Mouse (Mus musculus) spleen, postnatal 10 days (tissue): ENCODE measurements around the gene Slc22a14.

Experiments used
- DNase-seq, 2 experiments: peaks; one replicate each; pipeline ENCODE4 v3.0.0; 2021 to 2022; ENCODE audit warnings: low spot score in 2 of 2

Slc22a14 gene

DNA sequence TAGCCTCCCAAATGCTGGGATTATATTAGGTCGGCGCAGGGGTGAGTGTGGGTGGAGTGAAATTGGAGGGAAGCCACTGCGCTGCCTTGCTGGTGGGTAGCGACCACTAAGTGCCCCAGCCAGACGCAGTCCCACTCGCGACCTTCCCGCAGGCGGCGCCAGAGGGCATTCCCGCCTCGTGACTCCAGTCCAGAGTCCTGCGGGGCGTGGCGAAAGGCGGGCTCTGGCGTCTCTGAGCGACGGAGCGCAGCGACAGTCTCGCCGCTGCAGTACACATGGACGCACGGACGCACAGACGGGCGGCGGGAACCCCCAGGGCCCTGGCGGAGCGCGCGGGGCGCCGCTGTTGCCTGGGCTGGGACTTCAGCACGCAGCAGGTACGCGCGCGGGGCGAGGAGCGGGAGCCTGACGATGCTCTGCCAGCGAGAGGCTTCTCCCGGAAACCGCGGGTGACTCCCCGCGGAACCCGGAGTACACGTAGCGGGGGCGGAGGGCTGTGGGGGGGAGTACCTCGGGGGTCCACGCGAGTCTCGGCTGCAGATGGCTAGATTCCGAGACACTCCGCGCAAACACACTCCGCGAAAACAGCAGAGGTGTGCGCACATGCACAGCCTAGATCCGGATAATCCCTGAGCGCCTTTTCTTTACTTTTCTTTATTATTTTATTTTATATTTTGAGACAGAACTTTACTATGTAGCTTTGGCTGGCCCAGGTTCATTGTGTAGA, 7.9 kb downstream of the Slc22a14 start, which contains the start of gene Xylb:
Gene Xylb (plus strand): TSS at position 51 of the 727 bp plus-strand sequence.
- peak; percentile 78 to 92 for DNase-seq

DNA sequence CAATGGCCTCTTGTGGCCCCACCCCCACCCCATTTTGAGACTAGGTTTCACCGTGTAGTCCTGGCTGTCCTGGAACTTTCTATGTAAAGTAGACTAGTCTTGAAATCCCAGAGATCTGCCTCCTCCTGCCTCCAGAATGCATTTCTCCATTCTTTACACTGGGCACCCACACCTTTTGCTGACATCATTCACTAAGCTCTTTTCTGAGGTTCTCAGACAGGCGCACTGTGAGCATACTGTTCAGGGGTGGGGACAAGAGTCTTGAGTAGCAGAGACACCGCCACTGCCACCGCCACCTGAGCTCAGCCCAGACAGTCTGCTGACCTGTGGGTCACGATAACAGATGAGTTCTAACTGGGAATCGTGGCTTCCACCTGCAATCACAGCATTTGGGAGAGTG, 9.4 kb downstream of the Slc22a14 start:
- no peak for DNase-seq

GRCm38 (mm10) chr9:119353926-119354325, 11.4 kb downstream of the Slc22a14 start:
- DNase-seq, result no peak

DNA sequence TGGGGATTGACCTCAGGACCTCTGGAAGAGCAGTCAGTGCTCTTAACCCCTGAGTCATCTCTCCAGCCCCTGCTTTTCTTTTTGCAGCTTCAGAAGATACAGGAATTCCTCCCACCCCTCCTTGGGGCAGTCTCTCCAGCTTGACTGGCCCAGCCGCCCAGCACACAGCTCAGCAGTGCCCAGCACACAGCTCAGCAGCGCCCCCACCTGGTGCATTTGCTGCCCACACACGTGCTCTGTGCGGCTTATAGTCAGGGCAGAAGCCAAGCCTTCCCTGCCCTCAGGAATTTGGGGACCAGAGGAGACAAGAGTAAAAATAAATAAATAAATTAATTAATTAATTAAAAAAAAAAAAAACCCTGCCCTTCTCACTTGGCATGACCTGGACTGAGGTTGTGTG, 13.3 kb downstream of the Slc22a14 start:
- DNase-seq, result peak; percentile 67 to 89

GRCm38 (mm10) chr9:119350947-119351705, 14.2 kb downstream of the Slc22a14 start:
- DNase-seq, result no peak

DNA sequence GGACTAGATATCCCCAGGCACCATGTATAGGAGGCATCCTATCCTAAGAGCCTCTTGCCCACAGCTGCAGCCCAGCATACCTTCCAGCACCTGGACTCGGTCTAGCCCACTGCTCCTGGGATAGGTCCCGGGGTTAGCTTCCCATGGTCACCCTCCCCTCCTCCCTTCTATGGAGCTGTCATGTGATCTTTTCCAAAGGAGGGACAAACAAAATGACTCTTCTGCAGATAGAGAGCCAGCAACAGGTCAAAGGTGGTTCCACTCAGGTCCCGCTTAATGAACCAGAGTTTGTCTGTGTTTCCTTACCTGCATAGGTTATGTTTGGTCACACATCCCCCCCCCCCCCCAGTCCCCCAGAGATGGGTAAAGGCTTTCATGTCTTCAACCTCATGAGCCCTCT, 14.8 kb downstream of the Slc22a14 start:
- no peak for DNase-seq

GRCm38 (mm10) chr9:119346376-119346775, 19.0 kb downstream of the Slc22a14 start:
- no peak for DNase-seq

GRCm38 (mm10) chr9:119342728-119343127, 22.6 kb downstream of the Slc22a14 start:
- no peak for DNase-seq

DNA sequence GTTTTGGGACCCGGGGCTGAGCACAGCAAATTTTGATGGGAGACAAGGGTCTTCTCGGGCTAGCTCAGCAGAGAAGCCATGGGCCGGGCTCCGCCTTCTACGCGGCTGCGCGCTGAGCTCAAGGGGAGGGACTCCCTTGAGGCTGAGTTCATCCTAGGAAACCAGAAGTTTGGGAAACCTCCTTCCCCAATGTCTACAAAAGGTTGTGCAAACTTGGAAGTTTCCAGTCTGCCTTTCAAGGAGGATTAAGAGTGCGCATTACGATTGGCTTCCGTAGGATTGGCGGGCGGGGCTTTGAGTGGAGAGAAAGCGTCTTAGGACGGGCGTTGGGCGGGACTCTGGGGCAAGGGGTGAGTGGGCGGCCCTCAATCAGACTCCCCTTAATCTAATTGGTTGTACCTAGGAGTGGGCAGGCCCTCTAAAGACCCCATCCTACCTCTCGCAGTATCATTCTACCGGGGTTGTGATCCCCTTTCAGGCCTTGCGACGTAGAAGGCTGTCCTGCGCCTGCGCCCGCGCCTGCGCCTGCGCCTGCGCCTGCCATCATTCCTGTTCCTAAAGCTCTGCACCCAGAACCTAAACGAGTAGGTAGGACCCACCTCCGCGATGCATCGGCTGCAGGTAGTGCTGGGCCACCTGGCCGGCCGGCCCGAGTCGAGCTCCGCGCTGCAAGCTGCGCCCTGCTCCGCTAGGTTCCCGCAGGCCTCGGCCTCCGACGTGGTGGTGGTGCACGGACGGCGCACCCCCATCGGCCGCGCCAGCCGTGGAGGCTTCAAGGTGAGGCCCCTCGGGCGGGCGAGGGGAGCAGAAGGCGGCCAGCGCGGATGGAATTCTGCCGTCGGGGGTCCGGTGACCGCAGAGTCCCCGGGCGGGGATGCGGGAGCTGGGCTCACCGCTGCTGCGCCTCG, 24.2 kb downstream of the Slc22a14 start, which contains the start of gene Myd88:
Gene Myd88 (minus strand): TSS at position 503 of the 908 bp plus-strand sequence.
- DNase-seq, result peak; percentile 80 to 90

- DNase-seq, result no peak
Observed at GRCm38 (mm10) chr9:119340212-119340580, 25.2 kb downstream of the Slc22a14 start.

DNA sequence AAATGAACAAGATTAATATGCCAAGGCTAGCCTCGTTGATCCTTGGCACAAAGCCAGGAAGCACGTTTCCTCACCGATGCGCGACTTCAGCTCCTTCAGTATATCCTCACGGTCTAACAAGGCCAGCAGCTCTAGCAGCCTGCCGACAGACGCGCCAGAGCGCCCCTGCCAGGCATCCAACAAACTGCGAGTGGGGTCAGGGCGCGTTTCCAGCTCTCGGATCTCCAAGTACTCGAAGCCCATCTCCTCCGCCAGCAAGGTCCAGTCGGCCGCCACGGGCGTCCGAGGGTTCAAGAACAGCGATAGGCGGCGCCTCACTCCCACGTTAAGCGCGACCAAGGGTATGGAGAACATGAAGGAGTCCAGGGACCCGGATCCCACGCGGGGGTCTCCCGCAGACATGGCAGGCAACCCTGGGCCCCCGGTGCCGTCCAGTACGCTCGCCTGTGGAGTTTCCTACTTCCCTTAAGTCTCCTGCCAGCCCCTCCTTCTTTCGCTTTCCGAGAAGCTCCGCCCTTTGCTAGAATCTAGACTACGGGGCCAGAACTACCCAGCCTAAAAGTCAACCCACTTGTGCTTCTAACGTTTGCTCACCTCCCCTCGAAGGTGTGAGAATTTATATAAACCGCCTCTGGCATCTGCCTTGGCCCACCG, 25.7 kb downstream of the Slc22a14 start, which contains the start of gene Acaa1a:
Gene Acaa1a (plus strand): TSS at position 119 of the 654 bp plus-strand sequence.
- peak; percentile 79 to 84 for DNase-seq

- peak in 1 of 2 experiments; percentile 39 for DNase-seq
Observed at GRCm38 (mm10) chr9:119339106-119339505, 26.2 kb downstream of the Slc22a14 start.

- DNase-seq, result no peak
Observed at GRCm38 (mm10) chr9:119338350-119338749, 27.0 kb downstream of the Slc22a14 start.

DNA sequence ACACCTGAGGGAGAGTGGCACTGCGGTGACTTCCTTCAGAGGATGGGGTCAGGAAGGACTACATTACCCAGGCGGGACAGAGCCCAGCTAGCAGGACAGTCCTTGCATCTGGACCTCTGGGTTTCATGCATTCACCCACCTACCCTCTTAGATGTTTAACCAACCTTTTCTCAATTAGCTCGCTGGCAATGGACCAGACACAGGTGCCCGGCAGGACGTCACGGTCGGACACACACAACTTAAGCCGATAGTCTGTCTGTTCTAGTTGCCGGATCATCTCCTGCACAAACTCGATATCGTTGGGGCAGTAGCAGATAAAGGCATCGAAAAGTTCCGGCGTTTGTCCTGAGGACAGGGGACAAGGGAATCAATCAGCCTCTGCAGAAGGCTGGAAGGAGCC, 27.5 kb downstream of the Slc22a14 start:
- DNase-seq, result no peak

GRCm38 (mm10) chr9:119335571-119335970, 29.8 kb downstream of the Slc22a14 start:
- DNase-seq, result no peak

GRCm38 (mm10) chr9:119334834-119335233, 30.5 kb downstream of the Slc22a14 start:
- no peak for DNase-seq

DNA sequence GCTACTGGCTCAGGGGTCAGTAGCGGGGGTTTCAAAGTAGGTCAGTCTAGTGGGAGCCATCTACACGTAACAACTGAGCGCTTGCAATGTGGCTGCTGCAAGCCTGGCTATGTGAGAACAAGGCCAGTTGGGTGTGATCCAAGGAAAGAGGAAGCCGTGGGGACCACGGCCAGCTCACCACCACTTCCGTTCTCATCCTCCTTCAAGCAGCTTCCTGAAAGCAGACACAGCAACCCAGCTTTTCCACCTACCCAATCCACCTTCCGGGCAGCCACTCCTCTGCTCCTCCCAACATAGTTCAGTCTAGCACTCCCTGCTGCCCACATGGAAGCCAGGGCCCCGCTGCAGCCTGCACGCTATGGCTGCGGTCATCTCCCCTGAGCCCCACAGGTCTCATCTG, 31.0 kb downstream of the Slc22a14 start:
- DNase-seq, result peak in 1 of 2 experiments; percentile 45

DNA sequence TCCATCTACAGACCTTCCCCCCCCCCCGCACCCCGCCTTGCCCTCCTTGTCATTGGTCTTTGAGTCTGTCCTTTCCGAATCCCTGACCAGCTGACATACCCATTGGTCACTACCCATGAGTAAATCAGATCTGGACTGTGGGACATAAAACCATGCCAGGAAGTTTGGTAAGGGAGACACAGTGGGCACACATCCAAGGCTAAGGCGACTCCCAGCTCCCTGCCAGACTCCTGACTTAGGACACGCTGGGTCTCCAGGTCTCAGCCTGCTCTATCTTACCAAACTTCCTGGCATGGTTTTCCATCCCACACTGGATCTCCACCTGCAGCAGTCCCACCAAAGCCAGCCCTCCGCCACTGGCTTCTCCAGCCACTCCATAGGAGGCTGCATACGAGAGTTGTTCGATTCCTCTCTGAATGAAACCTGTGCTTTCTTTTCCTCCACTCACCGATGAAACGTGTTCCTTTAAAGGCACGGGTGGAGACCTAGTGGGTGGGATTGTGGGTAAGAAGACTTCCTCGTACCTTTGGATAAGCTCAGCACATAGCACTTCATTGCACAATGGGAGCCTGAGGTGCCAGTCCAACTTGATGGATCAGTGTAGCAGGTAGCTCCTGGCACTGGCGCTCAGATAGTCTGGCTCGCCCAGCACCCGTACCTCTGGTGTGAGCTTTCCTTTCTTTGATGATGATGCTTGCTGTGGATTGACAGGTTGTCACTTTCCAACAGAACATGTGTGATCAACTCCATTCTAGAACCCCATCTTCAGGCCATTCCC, 35.0 kb downstream of the Slc22a14 start:
- DNase-seq, result no peak

DNA sequence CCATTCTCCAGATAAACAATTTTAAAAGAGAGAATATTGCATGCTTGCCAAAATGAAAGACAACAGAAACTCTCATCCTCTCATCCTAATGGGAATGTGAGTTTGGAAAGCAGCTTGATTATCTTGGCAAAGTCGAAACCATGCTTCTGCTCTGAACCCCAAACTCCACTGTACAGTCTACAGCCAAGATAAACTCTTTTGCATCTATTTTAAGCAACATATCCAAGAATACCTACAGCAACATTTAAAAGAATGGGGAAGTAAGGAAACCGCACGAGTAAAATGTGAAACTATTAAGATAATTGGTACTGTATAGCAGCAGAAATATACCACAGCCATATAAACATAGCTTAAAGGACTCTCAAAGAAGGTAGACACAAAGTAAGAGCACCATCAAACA, 36.9 kb downstream of the Slc22a14 start:
- DNase-seq, result no peak

GRCm38 (mm10) chr9:119324130-119324529, 41.2 kb downstream of the Slc22a14 start:
- no peak for DNase-seq

DNA sequence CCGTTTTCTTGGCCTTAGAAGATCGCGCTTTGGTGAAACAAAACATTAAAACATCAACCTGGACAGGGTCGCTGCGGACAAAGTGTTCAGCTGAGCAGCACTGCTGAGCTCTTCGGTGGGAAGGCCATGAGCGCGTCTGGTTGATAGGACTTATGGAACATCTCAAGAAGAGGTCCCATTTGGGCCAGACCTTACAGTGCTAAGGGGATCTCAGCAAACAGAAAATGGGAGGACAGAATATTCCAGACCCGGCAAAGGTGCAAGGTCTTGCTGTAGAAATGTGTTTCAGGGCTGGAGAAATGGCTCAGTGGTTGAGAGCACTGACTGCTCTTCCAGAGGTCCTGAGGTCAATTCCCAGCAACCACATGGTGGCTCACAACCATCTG, 42.1 kb downstream of the Slc22a14 start:
- no peak for DNase-seq
